Mouse (Mus musculus): ENCODE data around the gene Lactbl1. TPM values are rescaled to one million over a fixed set of nuclear protein-coding genes. Genes with fewer than 3 reads are reported as not detected.

Gene Lactbl1
- total and polyA plus RNA-seq, 2 experiments from 2014 or later, result 0.06 to 0.42 TPM

DNA sequence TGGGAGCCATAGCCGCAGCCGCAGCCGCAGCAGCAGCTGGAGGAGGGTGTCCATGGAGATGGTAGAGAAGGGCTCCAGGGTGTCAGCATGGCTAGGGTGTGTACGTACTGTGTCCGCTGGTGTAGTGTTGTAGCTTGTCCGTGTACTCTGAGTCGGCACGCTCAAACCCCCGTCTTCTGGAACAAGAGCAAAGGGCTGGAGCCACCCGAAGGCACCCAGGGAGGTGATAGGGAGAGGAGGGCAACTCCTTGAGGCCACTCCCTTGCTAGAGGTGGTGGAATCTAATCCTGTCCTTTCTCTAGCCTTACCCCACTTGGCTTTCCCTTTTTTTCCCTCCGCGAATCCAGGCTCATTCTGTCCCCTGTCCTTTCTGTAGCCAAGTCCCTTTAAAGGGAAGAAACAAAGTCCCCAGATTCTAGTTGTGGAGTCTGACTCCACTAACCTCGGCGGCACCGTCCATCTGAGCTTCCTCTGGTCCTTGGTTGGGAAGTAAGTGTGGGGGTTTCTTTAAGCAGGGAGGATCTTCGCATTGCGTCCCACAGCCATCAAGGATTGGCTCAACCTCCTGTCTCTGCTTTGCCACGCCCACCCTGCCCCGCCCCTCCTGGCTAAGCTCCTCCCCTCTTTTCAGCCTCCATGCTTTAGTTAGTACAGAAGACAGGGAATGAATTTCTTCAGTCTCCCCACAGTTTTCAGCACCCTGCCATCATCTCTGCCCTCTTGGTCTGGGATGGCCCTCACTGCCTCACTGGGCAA is 50.1 kb downstream of the Lactbl1 start:
- Histone ChIP-seq H3K9me3 (ENCODE audit: low read length) (no peaks in the 10 kb centered on the region), H3K4me2 (ENCODE audit: low read depth, low read length) (no peak overlapping the region), H3K27me3 (ENCODE audit: insufficient read depth, low read length) (no peaks in the 10 kb centered on the region), H3K36me3 (ENCODE audit: insufficient read depth, low read length) (peaks cover 30% of the 10 kb centered on the region; the same call in 1 of the 2 replicates), H3K4me3 (ENCODE audit: low read length) (no peak overlapping the region), H3K4me1 (ENCODE audit: insufficient read depth, low read length) (no peaks in the 10 kb centered on the region), H3K27ac (no peak overlapping the region), H3K9ac (replicated peaks; ENCODE audit: low read length) (no peak overlapping the region)
- DNase-seq (ENCODE audit: low spot score) (no peak), ATAC-seq (no peak)
- TF ChIP-seq CTCF (IDR thresholded peaks at IDR 0.05; ENCODE audit: low read depth), result no peak
- 91% methylated on average over 19 of the region's 19 CpGs for WGBS

DNA sequence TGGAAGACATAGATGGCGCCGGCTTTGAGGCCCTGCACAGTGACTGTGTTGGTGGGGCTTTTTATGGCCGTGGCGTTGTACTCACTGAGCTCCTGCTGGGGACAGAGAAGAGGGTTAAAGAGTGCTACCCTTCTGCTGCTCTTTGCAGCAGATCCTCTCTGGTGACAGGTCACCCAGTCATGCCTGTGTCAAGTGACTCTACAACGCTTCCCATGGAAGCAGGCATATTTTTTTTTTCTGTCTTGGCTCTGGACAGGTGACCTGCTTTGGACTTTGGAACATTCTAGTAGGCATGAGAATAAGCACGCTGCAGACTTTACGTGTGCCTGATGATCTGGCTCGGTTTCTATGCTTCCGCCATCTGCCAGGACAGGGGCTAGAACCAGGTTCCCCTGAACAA is 53.0 kb downstream of the Lactbl1 start:
- Histone ChIP-seq H3K27ac (no peak overlapping the region), H3K9me3 (ENCODE audit: low read length) (no peaks in the 10 kb centered on the region), H3K4me1 (ENCODE audit: insufficient read depth, low read length) (no peaks in the 10 kb centered on the region), H3K4me2 (ENCODE audit: low read depth, low read length) (no peak overlapping the region), H3K27me3 (ENCODE audit: insufficient read depth, low read length) (no peaks in the 10 kb centered on the region), H3K36me3 (ENCODE audit: insufficient read depth, low read length) (peaks cover 23% of the 10 kb centered on the region; the same call in 1 of the 2 replicates), H3K9ac (replicated peaks; ENCODE audit: low read length) (no peak overlapping the region), H3K4me3 (ENCODE audit: low read length) (no peak overlapping the region)
- ATAC-seq (no peak), DNase-seq (ENCODE audit: low spot score) (no peak)
- no peak for TF ChIP-seq CTCF (IDR thresholded peaks at IDR 0.05; ENCODE audit: low read depth)
- WGBS, result 80% methylated on average over 9 of the region's 9 CpGs

DNA sequence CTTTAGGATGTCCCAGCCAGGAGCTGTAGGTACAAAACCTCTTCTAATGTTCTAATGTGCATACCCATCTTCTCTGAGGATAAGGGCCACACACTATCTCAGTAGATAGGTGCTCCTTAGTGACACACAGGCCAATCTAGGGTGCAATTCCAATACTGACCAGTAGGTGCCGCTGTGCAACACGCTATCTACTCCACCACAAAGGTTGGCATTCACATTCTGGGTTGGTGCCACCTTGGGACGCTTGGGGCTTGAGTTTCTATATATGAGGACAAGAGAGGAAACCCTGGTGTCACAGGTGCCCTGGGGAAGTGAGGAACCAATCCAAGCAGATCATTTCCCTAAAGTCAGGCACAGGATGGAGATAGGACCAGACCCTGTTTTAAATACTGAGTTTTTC is 56.1 kb downstream of the Lactbl1 start:
- peak; percentile 100 for TF ChIP-seq CTCF (IDR thresholded peaks at IDR 0.05; ENCODE audit: low read depth)
- Histone ChIP-seq H3K4me2 (ENCODE audit: low read depth, low read length) (no peak overlapping the region), H3K27ac (0 out of 2 replicates have a peak overlapping the region, but pooled peaks have one; percentile 1), H3K27me3 (ENCODE audit: insufficient read depth, low read length) (no peaks in the 10 kb centered on the region), H3K9ac (replicated peaks; ENCODE audit: low read length) (no peak overlapping the region), H3K4me1 (ENCODE audit: insufficient read depth, low read length) (no peaks in the 10 kb centered on the region), H3K9me3 (ENCODE audit: low read length) (no peaks in the 10 kb centered on the region), H3K36me3 (ENCODE audit: insufficient read depth, low read length) (peaks cover 11% of the 10 kb centered on the region; the same call in 1 of the 2 replicates), H3K4me3 (ENCODE audit: low read length) (no peak overlapping the region)
- WGBS, result 4% methylated on average over 3 of the region's 3 CpGs
- peak; percentile 73 for ATAC-seq
- peak; percentile 96 for DNase-seq (ENCODE audit: low spot score)

DNA sequence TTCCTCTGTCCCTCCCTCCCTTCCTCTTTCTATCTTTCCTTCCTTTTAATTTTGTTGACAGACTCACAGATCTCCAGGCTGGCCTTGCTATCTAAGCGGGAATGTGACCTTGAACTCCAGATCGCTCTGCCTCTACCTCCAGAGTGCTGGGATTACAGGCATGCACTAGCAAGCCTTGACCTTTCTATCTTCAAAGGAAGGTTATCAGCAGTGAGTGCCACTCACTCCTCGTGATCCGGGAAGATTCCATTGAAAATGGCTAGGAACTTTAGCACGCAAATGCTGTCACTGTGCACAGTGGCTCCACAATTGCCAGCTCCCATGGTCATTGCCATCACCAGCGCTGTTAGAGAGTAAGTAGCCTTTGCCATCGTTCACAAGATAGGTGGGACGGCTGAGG is 56.8 kb downstream of the Lactbl1 start:
- Histone ChIP-seq H3K4me3 (ENCODE audit: low read length) (no peak overlapping the region), H3K4me1 (ENCODE audit: insufficient read depth, low read length) (no peaks in the 10 kb centered on the region), H3K36me3 (ENCODE audit: insufficient read depth, low read length) (peaks cover 4% of the 10 kb centered on the region; the same call in 1 of the 2 replicates), H3K9me3 (ENCODE audit: low read length) (no peaks in the 10 kb centered on the region), H3K9ac (replicated peaks; ENCODE audit: low read length) (no peak overlapping the region), H3K4me2 (ENCODE audit: low read depth, low read length) (no peak overlapping the region), H3K27ac (no peak overlapping the region), H3K27me3 (ENCODE audit: insufficient read depth, low read length) (no peaks in the 10 kb centered on the region)
- ATAC-seq (no peak), DNase-seq (ENCODE audit: low spot score) (no peak)
- no peak for TF ChIP-seq CTCF (IDR thresholded peaks at IDR 0.05; ENCODE audit: low read depth)
- 82% methylated on average over 8 of the region's 8 CpGs for WGBS

DNA sequence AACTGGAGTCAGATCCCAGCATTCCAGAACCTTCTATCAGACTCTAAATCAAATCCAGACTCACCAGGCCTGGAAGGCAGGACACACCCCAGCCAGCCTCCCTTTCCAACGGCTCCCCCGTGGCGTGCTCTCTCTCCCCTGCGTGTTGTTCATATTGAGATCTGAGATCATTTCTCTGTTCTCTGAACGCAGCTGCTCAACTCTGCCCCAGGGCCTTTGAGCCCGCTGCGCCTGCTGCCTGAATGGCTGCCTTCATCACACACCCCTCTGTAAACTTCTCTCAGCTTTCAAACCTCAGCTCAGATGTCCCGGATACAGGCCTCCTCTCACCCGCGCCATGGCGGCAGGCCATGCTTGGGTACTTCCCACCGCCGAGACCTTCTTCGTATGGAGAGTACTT is 58.2 kb downstream of the Lactbl1 start:
- H3K27ac ChIP-seq, result no peak overlapping the region
- no peaks in the 10 kb centered on the region for H3K9me3 ChIP-seq (ENCODE audit: low read length)
- no peaks in the 10 kb centered on the region for H3K27me3 ChIP-seq (ENCODE audit: insufficient read depth, low read length)
- H3K9ac ChIP-seq (replicated peaks; ENCODE audit: low read length), result no peak overlapping the region
- no peak overlapping the region for H3K4me2 ChIP-seq (ENCODE audit: low read depth, low read length)
- H3K4me1 ChIP-seq (ENCODE audit: insufficient read depth, low read length), result no peaks in the 10 kb centered on the region
- WGBS, result 53% methylated on average over 14 of the region's 14 CpGs
- TF ChIP-seq CTCF (IDR thresholded peaks at IDR 0.05; ENCODE audit: low read depth), result no peak
- DNase-seq (ENCODE audit: low spot score) (no peak), ATAC-seq (no peak)
- H3K36me3 ChIP-seq (ENCODE audit: insufficient read depth, low read length), result 0 out of 2 replicates have a peak, but pooled peaks cover 4% of the 10 kb centered on the region
- H3K4me3 ChIP-seq (ENCODE audit: low read length), result no peak overlapping the region

DNA sequence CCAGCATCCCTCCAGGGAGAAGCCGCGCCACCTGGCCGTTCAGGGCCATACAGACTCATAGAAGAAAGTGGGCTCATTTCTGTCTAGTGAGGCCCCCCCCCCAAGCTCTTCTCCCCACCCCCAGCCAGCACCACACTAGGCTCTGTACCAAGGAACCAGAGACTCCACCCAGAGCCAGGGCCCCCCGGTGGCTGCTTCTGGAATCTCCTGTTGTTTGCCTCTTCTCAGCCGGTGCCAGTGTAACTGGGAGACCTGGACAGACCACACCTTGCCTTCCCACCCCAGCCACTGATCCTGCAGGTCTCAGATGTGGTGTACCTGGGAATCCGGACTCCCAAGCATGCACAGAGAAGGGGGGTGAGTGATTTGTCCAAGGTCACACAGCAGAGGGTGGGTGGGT is 62.1 kb downstream of the Lactbl1 start:
- H3K36me3 ChIP-seq (ENCODE audit: insufficient read depth, low read length), result 0 out of 2 replicates have a peak, but pooled peaks cover 4% of the 10 kb centered on the region
- H3K27ac ChIP-seq, result no peak overlapping the region
- no peaks in the 10 kb centered on the region for H3K27me3 ChIP-seq (ENCODE audit: insufficient read depth, low read length)
- H3K4me1 ChIP-seq (ENCODE audit: insufficient read depth, low read length), result no peaks in the 10 kb centered on the region
- ATAC-seq (no peak; the same call in 1 of the 2 replicates), DNase-seq (ENCODE audit: low spot score) (no peak)
- H3K4me2 ChIP-seq (ENCODE audit: low read depth, low read length), result no peak overlapping the region
- H3K9ac ChIP-seq (replicated peaks; ENCODE audit: low read length), result no peak overlapping the region
- TF ChIP-seq CTCF (IDR thresholded peaks at IDR 0.05; ENCODE audit: low read depth), result peak; percentile 23; the same call in 1 of the 2 replicates
- no peaks in the 10 kb centered on the region for H3K9me3 ChIP-seq (ENCODE audit: low read length)
- 61% methylated on average over 6 of the region's 6 CpGs for WGBS
- H3K4me3 ChIP-seq (ENCODE audit: low read length), result no peak overlapping the region

DNA sequence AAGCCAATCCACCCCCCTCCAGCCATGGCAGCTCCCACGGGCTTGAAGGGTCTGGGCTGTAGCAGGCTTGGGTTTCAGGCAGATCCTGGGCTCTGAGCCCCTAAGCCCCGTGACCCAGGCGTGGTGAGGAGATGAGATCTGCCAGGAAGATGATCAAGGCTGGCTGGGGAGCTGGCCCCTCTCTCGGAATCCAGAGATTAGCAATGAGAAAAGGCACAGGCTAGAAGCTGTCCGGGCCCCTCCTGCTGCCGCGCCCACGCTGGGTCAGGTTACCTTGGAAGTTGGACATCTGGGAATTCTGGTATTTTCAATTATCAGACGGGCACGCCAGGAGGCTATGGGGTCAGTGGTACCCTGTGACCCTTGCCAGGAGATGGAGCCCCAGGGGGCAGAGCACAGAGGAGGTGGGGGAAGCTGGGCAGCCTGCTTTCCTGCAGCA is 63.0 kb downstream of the Lactbl1 start:
- Histone ChIP-seq H3K9me3 (ENCODE audit: low read length) (no peaks in the 10 kb centered on the region), H3K4me3 (ENCODE audit: low read length) (no peak overlapping the region), H3K36me3 (ENCODE audit: insufficient read depth, low read length) (0 out of 2 replicates have a peak, but pooled peaks cover 4% of the 10 kb centered on the region), H3K4me1 (ENCODE audit: insufficient read depth, low read length) (no peaks in the 10 kb centered on the region), H3K27me3 (ENCODE audit: insufficient read depth, low read length) (no peaks in the 10 kb centered on the region), H3K27ac (no peak overlapping the region), H3K9ac (replicated peaks; ENCODE audit: low read length) (no peak overlapping the region), H3K4me2 (ENCODE audit: low read depth, low read length) (no peak overlapping the region)
- no peak for TF ChIP-seq CTCF (IDR thresholded peaks at IDR 0.05; ENCODE audit: low read depth)
- 69% methylated on average over 10 of the region's 10 CpGs for WGBS
- ATAC-seq (no peak), DNase-seq (ENCODE audit: low spot score) (no peak)

Data from hindbrain, postnatal 0 days (tissue).